In the genomic region with DNA sequence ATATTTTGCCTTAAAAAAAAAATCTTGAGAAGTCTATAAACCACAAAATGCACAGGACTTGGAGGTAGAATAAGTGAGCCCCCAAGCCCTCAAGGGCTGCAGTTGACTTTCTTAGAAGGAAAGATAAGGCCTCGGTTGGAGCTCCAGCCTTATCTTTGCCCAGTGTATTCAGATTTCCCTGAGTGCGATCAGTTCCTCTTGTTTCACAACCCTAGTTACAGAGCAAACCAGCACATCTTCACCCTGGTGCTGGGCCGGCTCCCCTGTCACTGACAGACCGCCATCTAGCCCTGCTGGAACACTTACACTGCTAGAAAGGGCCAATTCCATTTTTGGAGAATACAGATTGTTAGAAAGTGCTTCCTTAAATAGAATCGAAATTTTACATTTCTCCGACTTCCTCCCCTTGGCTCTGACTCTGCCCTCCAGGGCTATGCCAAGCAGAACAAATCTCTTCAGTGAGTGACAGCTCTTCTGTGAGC, we compare ENCODE assay signal across 11 mouse cellular contexts.
DNase-seq lines count a peak whose midpoint lies in the region; ATAC-seq and TF ChIP-seq lines count a peak whose summit lies in the region.
"Had no signal": no experiment of that assay in that cellular context is flagged by ENCODE, and none has a peak within 500 bp of the region (broad histone marks: within the 10 kb centered on the region; RNA-seq: fewer than 3 reads in every experiment).

No protein-coding gene starts in this region.

- peak; percentile 44 for DNase-seq in gastrocnemius, adult 2 months
- DNase-seq in gastrocnemius, adult 18-20 months (ENCODE audit: low spot score) = no peak
- DNase-seq in midbrain, embryonic 14.5 days = peak; percentile 19
- no peak for DNase-seq in midbrain, postnatal 0 days (ENCODE audit: low spot score)
- peak; percentile 15 to 26 for DNase-seq in heart, postnatal 10 days
- no peak for DNase-seq in stomach, postnatal 0 days (ENCODE audit: low spot score)
- no peak for DNase-seq in left cerebral cortex, postnatal 10 days (ENCODE audit: extremely low spot score in 1 of 2, low spot score in 2 of 2)
- DNase-seq: adrenal gland, postnatal 25 days had no signal

- TF ChIP-seq EP300 in stomach, postnatal 0 days (optimal IDR thresholded peaks at IDR 0.05) = no peak

- H3K4me3 ChIP-seq in gastrocnemius, adult 2 months = no peak overlapping the region
- no peak overlapping the region for H3K4me3 ChIP-seq in midbrain, embryonic 14.5 days (replicated peaks; ENCODE audit: low read depth, low read length)
- H3K4me3 ChIP-seq in midbrain, postnatal 0 days (ENCODE audit: low read depth, low read length) = no peak overlapping the region
- no peak overlapping the region for H3K4me3 ChIP-seq in stomach, postnatal 0 days (ENCODE audit: low read depth, low read length)
- H3K4me3 ChIP-seq in kidney, embryonic 16.5 days (ENCODE audit: low read length) = no peak overlapping the region
- H3K4me3 ChIP-seq: lung, embryonic 15.5 days; neural tube, embryonic 15.5 days had no signal

- no peak for TF ChIP-seq CTCF in gastrocnemius, adult 2 months (IDR thresholded peaks at IDR 0.05)
- no peak for TF ChIP-seq CTCF in midbrain, postnatal 0 days (IDR thresholded peaks at IDR 0.05)
- no peak for TF ChIP-seq CTCF in stomach, postnatal 0 days (IDR thresholded peaks at IDR 0.05; ENCODE audit: low read depth)

- intact Hi-C loops in gastrocnemius, adult 2 months (cut with DNase I) = no loop called here
- intact Hi-C loops in heart, postnatal 10 days (cut with DNase I) = loop anchor here (5.0 kb wide), 1 partner anchor 233 kb away; no protein-coding TSS in a partner anchor
- intact Hi-C loops in left cerebral cortex, postnatal 10 days (cut with DNase I) = no loop called here

- no peaks in the 10 kb centered on the region for H3K9me3 ChIP-seq in midbrain, embryonic 14.5 days (ENCODE audit: control insufficient read depth, low read length)
- no peaks in the 10 kb centered on the region for H3K9me3 ChIP-seq in midbrain, postnatal 0 days (ENCODE audit: low read length)
- H3K9me3 ChIP-seq in stomach, postnatal 0 days (ENCODE audit: control insufficient read depth, low read length) = no peaks in the 10 kb centered on the region
- H3K9me3 ChIP-seq in kidney, embryonic 16.5 days (ENCODE audit: low read length) = no peaks in the 10 kb centered on the region; the same call in 1 of the 2 replicates
- H3K9me3 ChIP-seq: lung, embryonic 15.5 days; neural tube, embryonic 15.5 days had no signal

- no peak for ATAC-seq in midbrain, embryonic 14.5 days (ENCODE audit: low FRiP score, low TSS enrichment)
- no peak for ATAC-seq in midbrain, postnatal 0 days (ENCODE audit: low FRiP score)
- no peak for ATAC-seq in stomach, postnatal 0 days (ENCODE audit: low FRiP score, low TSS enrichment)
- no peak for ATAC-seq in kidney, embryonic 16.5 days (ENCODE audit: low FRiP score, low TSS enrichment)

- H3K4me2 ChIP-seq in midbrain, embryonic 14.5 days (ENCODE audit: low read length) = no peak overlapping the region
- H3K4me2 ChIP-seq in midbrain, postnatal 0 days (ENCODE audit: low read depth, low read length, poor library complexity, severe bottlenecking) = no peak overlapping the region
- no peak overlapping the region for H3K4me2 ChIP-seq in stomach, postnatal 0 days (replicated peaks; ENCODE audit: low read depth)
- no peak overlapping the region for H3K4me2 ChIP-seq in kidney, embryonic 16.5 days (replicated peaks; ENCODE audit: low read depth, low read length)
- H3K4me2 ChIP-seq: lung, embryonic 15.5 days; neural tube, embryonic 15.5 days had no signal

- WGBS in midbrain, embryonic 14.5 days = 73% methylated on average over 6 of the region's 6 CpGs
- 60% methylated on average over 6 of the region's 6 CpGs for WGBS in midbrain, postnatal 0 days
- WGBS in stomach, postnatal 0 days = 68% methylated on average over 6 of the region's 6 CpGs
- 89% methylated on average over 6 of the region's 6 CpGs for WGBS in kidney, embryonic 16.5 days

- H3K4me1 ChIP-seq in midbrain, embryonic 14.5 days (ENCODE audit: control insufficient read depth, insufficient read depth, low read length) = peaks cover 4% of the 10 kb centered on the region; the same call in 1 of the 2 replicates
- H3K4me1 ChIP-seq in midbrain, postnatal 0 days (ENCODE audit: insufficient read depth, low read length) = no peaks in the 10 kb centered on the region
- H3K4me1 ChIP-seq in stomach, postnatal 0 days (replicated peaks; ENCODE audit: control insufficient read depth, insufficient read depth) = peaks cover 2% of the 10 kb centered on the region; the same call in 1 of the 2 replicates
- peaks cover 8% of the 10 kb centered on the region for H3K4me1 ChIP-seq in kidney, embryonic 16.5 days (ENCODE audit: insufficient read depth, low read length)

- no peaks in the 10 kb centered on the region for H3K36me3 ChIP-seq in midbrain, embryonic 14.5 days (ENCODE audit: control insufficient read depth, insufficient read depth, low read length)
- H3K36me3 ChIP-seq in midbrain, postnatal 0 days (ENCODE audit: insufficient read depth, low read length) = no peaks in the 10 kb centered on the region
- H3K36me3 ChIP-seq in stomach, postnatal 0 days (ENCODE audit: control insufficient read depth, insufficient read depth, low read length) = no peaks in the 10 kb centered on the region
- peaks cover 9% of the 10 kb centered on the region for H3K36me3 ChIP-seq in kidney, embryonic 16.5 days (ENCODE audit: insufficient read depth, low read length)

- no peak overlapping the region for H3K9ac ChIP-seq in midbrain, embryonic 14.5 days (replicated peaks; ENCODE audit: low read length)
- H3K9ac ChIP-seq in midbrain, postnatal 0 days (replicated peaks; ENCODE audit: low read length, poor library complexity, severe bottlenecking) = no peak overlapping the region
- H3K9ac ChIP-seq in stomach, postnatal 0 days (ENCODE audit: low read length) = no peak overlapping the region
- H3K9ac ChIP-seq in kidney, embryonic 16.5 days (replicated peaks; ENCODE audit: low read length) = no peak overlapping the region
- H3K9ac ChIP-seq: lung, embryonic 15.5 days; neural tube, embryonic 15.5 days had no signal

- H3K27ac ChIP-seq in gastrocnemius, adult 2 months = peak overlapping the region; percentile 60
- 0 out of 2 replicates have a peak overlapping the region, but pooled peaks have one; percentile 26 for H3K27ac ChIP-seq in midbrain, embryonic 14.5 days (replicated peaks; ENCODE audit: low read depth, low read length)
- H3K27ac ChIP-seq in midbrain, postnatal 0 days (ENCODE audit: low read depth, low read length) = no peak overlapping the region; the same call in 1 of the 2 replicates
- H3K27ac ChIP-seq in stomach, postnatal 0 days (replicated peaks) = peak overlapping the region; percentile 61; the same call in 1 of the 2 replicates
- H3K27ac ChIP-seq in kidney, embryonic 16.5 days (ENCODE audit: low read length) = no peak overlapping the region
- H3K27ac ChIP-seq: lung, embryonic 15.5 days; neural tube, embryonic 15.5 days had no signal

- no peaks in the 10 kb centered on the region for H3K27me3 ChIP-seq in midbrain, embryonic 14.5 days (ENCODE audit: control insufficient read depth, insufficient read depth, low read length)
- no peaks in the 10 kb centered on the region for H3K27me3 ChIP-seq in midbrain, postnatal 0 days (ENCODE audit: insufficient read depth, low read length)
- H3K27me3 ChIP-seq in stomach, postnatal 0 days (ENCODE audit: control insufficient read depth, insufficient read depth, low read length) = no peaks in the 10 kb centered on the region
- H3K27me3 ChIP-seq in kidney, embryonic 16.5 days (ENCODE audit: insufficient read depth, low read length) = no peaks in the 10 kb centered on the region
- H3K27me3 ChIP-seq: lung, embryonic 15.5 days; neural tube, embryonic 15.5 days had no signal

Comparison
In these comparisons a context has a peak if more than half of its experiments do, and no peak if none do; other contexts are left out.
1. DNase-seq: peak in gastrocnemius, adult 2 months (single experiment), midbrain, embryonic 14.5 days (single experiment) and heart, postnatal 10 days (2 of 2); none in gastrocnemius, adult 18-20 months (single experiment), midbrain, postnatal 0 days (single experiment), stomach, postnatal 0 days (single experiment) and left cerebral cortex, postnatal 10 days (0 of 2).
2. H3K27ac ChIP-seq: peak in gastrocnemius, adult 2 months (single experiment), midbrain, embryonic 14.5 days (single experiment) and stomach, postnatal 0 days (single experiment); none in midbrain, postnatal 0 days (single experiment) and kidney, embryonic 16.5 days (single experiment).